Mouse (Mus musculus): ENCODE data around the gene Gm42791.

Gene Gm42791

DNA sequence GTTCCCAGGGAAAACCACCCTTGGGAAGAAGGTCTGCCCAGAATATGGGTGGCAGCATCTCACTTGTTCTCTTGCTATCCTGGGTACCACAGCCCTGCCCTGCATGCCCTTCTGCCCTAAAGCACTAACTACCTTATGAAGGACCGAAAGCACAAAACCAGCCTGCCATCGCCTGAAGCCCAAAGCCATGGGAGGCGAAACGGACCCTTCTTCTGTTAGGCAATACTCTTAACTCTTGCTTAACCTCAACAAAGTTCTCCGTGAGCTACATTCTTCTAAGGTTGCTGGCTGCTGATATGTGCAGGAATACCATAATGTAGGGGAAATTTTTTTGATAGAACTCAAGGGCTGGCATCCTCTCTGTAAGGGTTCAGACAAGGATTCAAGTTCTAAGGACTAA, 72.2 kb downstream of the Gm42791 start:
- DNase-seq: no peak

GRCm38 (mm10) chr5:148918049-148918448, 76.9 kb downstream of the Gm42791 start:
- DNase-seq: no peak

GRCm38 (mm10) chr5:148916775-148917174, 78.2 kb downstream of the Gm42791 start:
- no peak for DNase-seq

DNA sequence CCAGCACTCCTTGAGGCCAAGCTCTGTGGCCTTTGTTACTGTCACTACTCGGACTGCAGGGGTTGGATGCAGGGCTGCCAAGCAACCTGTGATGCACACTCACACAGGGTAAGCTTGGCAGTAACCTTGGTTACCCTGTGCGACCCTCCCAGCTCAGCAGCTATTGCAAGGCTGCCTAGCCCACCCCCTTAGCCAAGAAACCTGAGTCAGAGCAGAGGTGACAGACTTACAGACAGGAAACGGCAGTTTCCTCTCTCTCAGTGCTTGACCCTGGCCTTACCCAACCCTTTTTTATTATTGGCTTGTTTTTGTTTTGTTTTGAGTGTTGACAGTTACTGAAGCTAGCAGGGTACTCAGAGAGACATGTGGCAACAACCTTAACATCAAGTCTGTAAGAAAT, 82.7 kb downstream of the Gm42791 start:
- no peak for DNase-seq

DNA sequence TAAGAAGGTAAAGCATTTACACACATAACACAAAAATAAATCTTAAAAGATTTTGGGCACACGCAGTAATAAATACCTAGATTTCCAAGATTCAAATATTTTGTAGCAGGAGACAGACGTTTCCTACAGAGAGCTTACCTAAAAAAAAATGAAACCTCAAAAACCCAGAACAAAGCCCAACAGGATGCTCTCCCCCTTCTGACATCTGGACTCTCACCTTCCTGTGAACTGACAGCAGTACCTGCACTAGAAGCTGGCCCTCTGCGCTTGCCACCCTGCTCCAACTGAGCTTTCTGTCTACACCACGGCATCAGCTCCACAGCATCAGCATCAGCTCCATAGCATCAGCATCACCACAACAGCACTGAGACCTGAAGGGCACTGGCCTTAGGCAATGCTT, 84.9 kb downstream of the Gm42791 start:
- DNase-seq: no peak

- DNase-seq: peak in 1 of 2 experiments; percentile 26
Measured at GRCm38 (mm10) chr5:148909402-148909801, 85.5 kb downstream of the Gm42791 start.

DNA sequence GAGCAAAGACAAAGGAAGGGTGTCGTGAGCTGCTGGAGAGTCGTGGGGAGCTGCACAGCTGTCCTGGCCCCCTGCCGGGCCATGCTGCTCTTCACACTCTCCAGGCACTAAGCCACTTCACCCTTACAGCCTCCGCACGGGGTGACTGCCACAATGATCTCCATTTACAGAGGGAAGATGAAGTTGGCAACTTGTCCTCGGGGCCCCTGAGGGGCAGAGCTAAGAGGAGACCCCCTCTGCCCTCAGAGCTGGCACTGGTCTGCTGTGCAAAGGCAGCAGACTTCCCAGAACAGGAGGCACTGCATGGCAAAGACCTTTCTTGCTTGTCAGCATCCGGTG, 85.9 kb downstream of the Gm42791 start:
- peak; percentile 20 to 47 for DNase-seq

DNA sequence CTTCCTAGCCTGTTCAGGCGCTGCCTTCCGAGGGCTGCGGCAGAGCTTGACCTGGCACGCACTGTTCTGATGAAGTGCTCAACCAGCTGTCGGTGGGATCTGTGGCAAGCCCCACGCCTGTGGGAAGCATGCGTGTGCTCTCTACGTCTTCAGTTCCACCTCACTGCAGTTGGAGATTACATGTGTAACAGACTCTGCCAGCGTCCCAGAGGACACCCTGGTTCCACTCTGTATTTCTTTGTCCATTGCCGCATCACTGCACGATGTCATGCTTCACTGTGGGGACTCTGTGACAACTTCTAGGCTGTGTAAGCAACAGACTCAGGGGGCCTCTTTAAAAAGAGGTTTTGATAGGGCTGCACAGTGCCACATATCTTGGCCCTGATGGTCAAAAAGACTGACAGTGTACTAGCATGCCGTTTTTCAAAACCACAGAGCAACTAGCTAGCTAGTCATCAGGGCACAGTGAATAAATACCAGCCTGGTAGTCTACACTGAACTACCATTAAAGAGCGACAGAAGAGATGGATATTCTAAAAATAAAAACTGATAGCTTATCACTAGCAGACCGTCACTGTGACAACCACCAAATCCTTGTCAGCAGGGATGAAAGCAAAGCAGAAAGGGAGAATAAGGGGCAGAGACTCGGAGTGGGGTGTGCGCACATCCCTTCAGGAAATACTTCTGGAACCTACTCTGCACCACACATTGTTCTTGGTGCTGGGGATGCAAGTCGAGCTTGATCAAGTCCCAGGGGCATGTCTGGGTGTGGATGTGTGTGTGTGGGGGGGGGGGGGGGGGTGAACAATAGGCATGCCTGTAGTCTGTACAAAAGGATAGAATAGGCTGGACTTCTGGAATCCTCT, 86.5 kb downstream of the Gm42791 start:
- peak in 1 of 2 experiments; percentile 20 for DNase-seq

GRCm38 (mm10) chr5:148906305-148906704, 88.6 kb downstream of the Gm42791 start:
- no peak for DNase-seq

DNA sequence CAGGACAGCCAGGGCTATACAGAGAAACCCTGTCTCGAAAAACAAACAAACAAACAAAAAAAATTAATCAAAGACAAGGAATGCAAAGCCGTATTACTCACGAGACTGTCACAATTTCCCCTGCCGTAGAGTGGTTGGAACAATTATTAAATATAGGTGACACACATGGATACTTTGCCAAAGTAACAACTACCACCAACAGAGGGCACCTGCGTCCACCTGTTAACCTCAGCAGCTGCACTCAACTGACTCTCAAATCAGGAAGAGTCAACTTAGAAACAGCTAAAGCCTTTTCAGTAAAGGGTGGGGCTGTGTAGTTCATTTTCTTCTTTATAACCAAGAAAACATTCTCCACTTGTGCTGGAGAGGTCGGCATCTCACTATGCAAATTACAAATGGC, 90.1 kb downstream of the Gm42791 start:
- DNase-seq: peak; percentile 29 to 66

DNA sequence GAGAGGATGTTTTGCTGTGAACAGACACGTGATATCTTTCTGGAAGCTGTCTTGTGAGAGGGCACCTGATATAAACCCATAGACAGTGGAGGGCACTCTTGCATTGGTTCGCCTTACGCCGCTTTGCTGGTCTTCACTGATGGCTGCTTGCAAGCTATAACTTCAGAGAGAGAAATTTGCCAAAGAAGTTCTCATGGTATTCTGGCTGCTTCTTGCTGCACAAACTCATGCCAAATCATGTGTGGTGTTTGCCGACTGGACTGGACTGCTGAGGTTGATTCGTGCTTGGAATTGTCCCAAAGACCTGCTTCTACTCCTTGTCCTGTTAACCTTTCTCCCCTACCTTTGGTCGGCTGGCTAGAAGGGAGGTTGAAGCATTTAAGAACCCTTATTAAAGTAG, 95.6 kb downstream of the Gm42791 start:
- DNase-seq: no peak

DNA sequence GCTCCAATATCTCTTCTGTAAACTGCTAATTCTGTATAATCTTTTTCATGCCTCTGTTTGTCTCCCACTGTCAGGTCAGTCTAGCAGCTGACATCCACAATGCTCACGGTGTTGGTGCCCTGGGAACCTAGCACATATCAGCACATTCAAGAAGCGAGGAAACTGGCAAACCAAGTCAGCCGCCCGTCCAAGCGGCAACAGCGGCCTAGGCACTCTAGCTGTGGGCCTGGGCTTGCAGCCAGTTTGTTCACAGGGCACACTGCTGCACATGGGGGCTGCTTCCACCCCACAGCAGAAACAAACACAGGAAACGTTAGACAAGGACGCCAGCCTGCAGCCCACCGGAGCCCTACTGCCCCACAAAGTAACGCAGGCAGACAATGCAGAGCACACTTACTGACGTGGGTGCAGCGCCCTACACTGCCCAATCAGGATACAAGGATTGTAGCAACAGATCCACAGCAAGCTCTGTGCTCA, 97.0 kb downstream of the Gm42791 start:
- peak; percentile 60 to 79 for DNase-seq

- DNase-seq: peak; percentile 47 to 50
Measured at GRCm38 (mm10) chr5:148897069-148897702, 97.8 kb downstream of the Gm42791 start.

GRCm38 (mm10) chr5:148896515-148896914, 98.4 kb downstream of the Gm42791 start:
- no peak for DNase-seq

- DNase-seq: peak in 1 of 2 experiments; percentile 5
Measured at GRCm38 (mm10) chr5:148895833-148896232, 99.1 kb downstream of the Gm42791 start.

DNA sequence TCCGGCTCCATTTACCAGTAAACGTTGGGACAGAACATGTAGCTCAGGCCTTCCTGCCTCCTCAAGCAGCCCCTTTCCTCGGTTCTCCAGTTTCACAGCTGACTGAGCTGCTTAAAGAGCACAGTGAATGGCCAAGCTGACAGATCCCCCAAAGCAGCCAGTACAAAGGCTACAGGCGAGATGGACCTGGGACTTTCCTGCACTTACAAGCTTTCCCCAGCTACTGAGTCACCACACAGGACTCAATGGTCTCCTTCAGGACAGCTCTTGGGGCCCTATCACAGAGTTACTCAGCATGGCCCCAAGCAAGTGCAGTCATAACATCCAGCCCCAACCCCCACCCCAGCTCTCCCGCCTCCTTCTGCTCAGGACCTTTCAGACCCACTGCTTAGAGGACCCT, 99.9 kb downstream of the Gm42791 start:
- no peak for DNase-seq

- DNase-seq: no peak
Measured at GRCm38 (mm10) chr5:148890237-148890636, 104.7 kb downstream of the Gm42791 start.

DNA sequence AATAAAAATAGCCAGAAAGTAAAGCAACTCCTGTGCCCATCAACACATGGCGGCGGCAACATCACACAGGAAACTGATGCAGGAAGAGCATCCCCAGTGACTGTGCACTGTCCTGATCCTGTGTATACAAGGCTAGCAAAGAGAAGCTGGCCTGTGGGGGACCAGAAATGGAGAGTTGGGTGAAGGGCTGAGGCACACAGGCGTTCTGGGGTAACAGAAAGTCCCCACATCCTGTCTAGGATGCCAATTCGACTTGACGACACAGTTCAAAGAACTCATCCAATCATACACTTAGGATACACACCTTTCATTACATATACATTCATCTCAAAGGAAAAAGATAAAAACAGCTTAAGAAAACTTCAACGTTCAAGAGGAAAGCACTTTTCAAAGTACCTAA, 106.9 kb downstream of the Gm42791 start:
- peak in 1 of 2 experiments; percentile 5 for DNase-seq

DNA sequence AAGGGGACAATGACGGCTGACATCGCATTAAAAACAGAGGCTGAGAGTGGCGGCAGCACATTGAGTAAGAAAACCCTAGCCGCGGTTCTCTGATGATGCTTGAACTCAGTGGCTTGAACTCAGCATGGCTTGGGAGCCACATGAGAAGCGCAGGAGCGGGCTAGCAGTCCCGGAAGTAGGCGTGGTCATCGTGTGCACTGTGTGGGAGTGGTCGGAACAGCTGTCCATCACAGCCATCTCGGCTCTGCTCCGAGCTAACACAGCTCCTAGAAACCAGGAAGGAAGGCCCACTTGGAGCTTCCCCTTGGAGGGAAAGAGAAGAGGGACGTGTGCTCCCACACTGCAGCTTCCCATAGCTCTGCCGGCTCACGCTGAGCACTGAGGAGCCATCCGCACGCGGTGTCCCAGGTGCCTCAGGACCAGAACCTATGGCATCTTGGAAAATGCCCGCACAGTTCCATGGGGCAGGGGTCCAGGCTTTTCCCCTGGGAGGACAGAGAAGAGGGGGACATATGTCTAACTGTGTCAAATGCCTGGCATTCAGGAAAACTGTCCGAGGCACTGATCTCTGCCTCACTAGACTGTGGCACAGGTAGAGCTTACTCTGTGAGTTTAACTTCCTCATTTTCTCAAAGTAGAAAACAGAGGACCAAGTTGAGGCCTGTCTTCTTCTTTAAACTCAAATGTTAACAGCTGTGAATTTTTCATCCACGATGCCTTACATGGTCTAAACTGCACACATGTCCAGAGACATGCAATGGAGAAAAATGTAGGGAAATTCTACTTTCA, 108.9 kb downstream of the Gm42791 start:
- DNase-seq: peak; percentile 63 to 75

- no peak for DNase-seq
Measured at GRCm38 (mm10) chr5:148883671-148884070, 111.3 kb downstream of the Gm42791 start.

DNA sequence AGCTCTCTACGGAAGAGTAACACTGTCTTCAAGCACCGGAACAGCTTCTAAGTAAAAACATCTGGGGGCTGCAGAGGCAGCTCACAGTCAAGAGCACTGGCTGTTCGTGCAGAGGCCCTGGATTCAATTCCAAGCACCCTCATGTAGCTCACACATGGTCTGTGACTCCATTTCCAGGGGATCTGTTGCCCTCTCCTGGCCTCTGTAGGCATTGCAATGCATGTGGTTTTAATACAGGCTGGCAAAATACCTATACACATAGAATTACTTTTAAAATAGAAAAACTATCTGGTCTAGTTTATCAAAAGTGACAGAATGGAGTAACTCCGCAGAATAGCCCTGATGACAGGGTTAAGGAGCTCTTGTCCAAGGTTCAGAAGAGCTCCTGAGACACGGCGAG, 115.7 kb downstream of the Gm42791 start:
- no peak for DNase-seq

GRCm38 (mm10) chr5:148873116-148873515, 121.8 kb downstream of the Gm42791 start:
- no peak for DNase-seq

DNA sequence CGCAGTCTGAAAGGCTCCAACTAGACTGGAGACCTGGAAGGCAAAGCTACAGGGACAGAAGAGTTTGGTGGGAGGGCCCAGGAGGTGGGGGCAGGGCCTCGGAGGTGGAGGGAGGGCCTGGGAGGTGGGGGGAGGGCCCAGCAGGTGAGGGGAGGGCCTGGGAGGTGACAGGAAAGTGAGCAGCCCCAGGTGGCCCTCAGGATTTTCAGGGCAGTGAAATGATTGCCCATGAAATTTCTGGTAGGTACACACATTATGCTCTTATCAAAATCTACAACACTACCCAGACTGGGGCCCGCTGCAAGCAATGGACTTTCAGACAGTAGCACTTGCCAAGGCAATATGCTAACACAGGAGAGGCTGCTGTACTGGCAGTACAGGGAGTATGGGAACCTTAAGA, 125.4 kb downstream of the Gm42791 start:
- no peak for DNase-seq

Measured in lung, postnatal 4 days (tissue).